Mouse (Mus musculus): ENCODE data around the gene Pcsk4. TPM values are rescaled to one million over a fixed set of nuclear protein-coding genes. Genes with fewer than 3 reads are reported as not detected.
A peak's percentile ranks its signal among the peaks of the same experiment; 100 is the strongest.

Gene Pcsk4
- total and polyA plus RNA-seq, 3 experiments = 0.46 to 1.1 TPM; not detected in 1

GRCm38 (mm10) chr10:80371411-80371966 lies 42.2 kb upstream of the Pcsk4 start (continued):
- no peak for TF ChIP-seq UBTF (IDR thresholded peaks at IDR 0.05; ENCODE audit: low read depth, low read length)
- TF ChIP-seq PAX5 (IDR thresholded peaks at IDR 0.05; ENCODE audit: low read length) = no peak
- TF ChIP-seq HCFC1 (IDR thresholded peaks at IDR 0.05; ENCODE audit: low read depth, low read length) = no peak
- TF ChIP-seq ELF1 (IDR thresholded peaks at IDR 0.05; ENCODE audit: low read depth, low read length) = no peak
- no peak for TF ChIP-seq POLR2AphosphoS2 (IDR thresholded peaks at IDR 0.05; ENCODE audit: low read depth, low read length)
- TF ChIP-seq BHLHE40 (IDR thresholded peaks at IDR 0.05; ENCODE audit: low read depth, low read length) = peak; percentile 93
- no peak for TF ChIP-seq JUN (IDR thresholded peaks at IDR 0.05; ENCODE audit: insufficient read depth, low read depth, low read length)
- no peak for TF ChIP-seq E2F4 (IDR thresholded peaks at IDR 0.05; ENCODE audit: insufficient replicate concordance, low read depth, low read length)
- TF ChIP-seq CHD2 (IDR thresholded peaks at IDR 0.05; ENCODE audit: low read length) = peak; percentile 98

- no peak overlapping the region for H3K4me2 ChIP-seq (ENCODE audit: insufficient read depth, low read depth, poor library complexity, severe bottlenecking)
- dilution Hi-C loops (cut with MboI; ENCODE audit: extremely low pct_ligation_motif_present, extremely low pct_unique_long_range_greater_than_20kb, low sequenced_read_pairs) = no loop called here
- H3K4me3 ChIP-seq (replicated peaks in 1 of 3; ENCODE audit: low read depth in 2 of 3, low read length in 2 of 3, poor library complexity in 1 of 3) = no peak overlapping the region
- peaks cover 6 to 15% of the 10 kb centered on the region in 2 experiments for H3K4me1 ChIP-seq (ENCODE audit: control insufficient read depth in 1 of 2, insufficient read depth in 2 of 2)
- in situ Hi-C loops (cut with MboI; ENCODE audit: low pct_ligation_motif_present, low pct_unique_long_range_greater_than_20kb, low sequenced_read_pairs) = loop anchor here (5.0 kb wide), 1 partner anchor 137 kb away; no protein-coding TSS in a partner anchor
- H3K27me3 ChIP-seq (replicated peaks) = peaks cover 39% of the 10 kb centered on the region
- H3K9me3 ChIP-seq (replicated peaks; ENCODE audit: low read length) = peaks cover 9% of the 10 kb centered on the region
- DNase-seq (ENCODE audit: extremely low read depth) = no peak
- no peaks in the 10 kb centered on the region for H3K36me3 ChIP-seq (replicated peaks in 1 of 2; ENCODE audit: control insufficient read depth in 1 of 2, insufficient read depth in 1 of 2, low read length in 1 of 2)
- no peak overlapping the region for H3K9ac ChIP-seq (ENCODE audit: insufficient read depth, low read depth)
- TF ChIP-seq CTCF (conservative IDR thresholded peaks at IDR 0.05 in 1 of 2, IDR thresholded peaks at IDR 0.05 in 1 of 2; ENCODE audit: low read depth in 2 of 2, low read length in 2 of 2) (peak; percentile 41 to 56; a peak in 3 of 4 replicates), CHD2 (IDR thresholded peaks at IDR 0.05; ENCODE audit: low read length) (no peak), MAX (IDR thresholded peaks at IDR 0.05; ENCODE audit: low read length) (no peak), RAD21 (IDR thresholded peaks at IDR 0.05; ENCODE audit: low read depth, low read length) (peak; percentile 33), SMC3 (IDR thresholded peaks at IDR 0.05; ENCODE audit: low read depth, low read length) (peak; percentile 39)
- H3K27ac ChIP-seq (ENCODE audit: insufficient read depth, low read depth) = no peak overlapping the region
- no peaks in the 10 kb centered on the region for H3K79me2 ChIP-seq (replicated peaks; ENCODE audit: control insufficient read depth, extremely low read depth, insufficient read depth, poor library complexity, severe bottlenecking)
These were observed 40.9 kb upstream of the Pcsk4 start for GRCm38 (mm10) chr10:80369995-80370747.

- dilution Hi-C loops (cut with MboI; ENCODE audit: extremely low pct_ligation_motif_present, extremely low pct_unique_long_range_greater_than_20kb, low sequenced_read_pairs) = no loop called here
- no peak for DNase-seq (ENCODE audit: extremely low read depth)
- H3K36me3 ChIP-seq (replicated peaks in 1 of 2; ENCODE audit: control insufficient read depth in 1 of 2, insufficient read depth in 1 of 2, low read length in 1 of 2) = no peaks in the 10 kb centered on the region
- H3K79me2 ChIP-seq (replicated peaks; ENCODE audit: control insufficient read depth, extremely low read depth, insufficient read depth, poor library complexity, severe bottlenecking) = no peaks in the 10 kb centered on the region
- H3K9me3 ChIP-seq (replicated peaks; ENCODE audit: low read length) = peaks cover 7% of the 10 kb centered on the region
- no peak overlapping the region for H3K27ac ChIP-seq (ENCODE audit: insufficient read depth, low read depth)
- no peak overlapping the region for H3K4me3 ChIP-seq (replicated peaks in 1 of 3; ENCODE audit: low read depth in 2 of 3, low read length in 2 of 3, poor library complexity in 1 of 3)
- H3K9ac ChIP-seq (ENCODE audit: insufficient read depth, low read depth) = no peak overlapping the region
- TF ChIP-seq IRF4 (IDR thresholded peaks at IDR 0.05; ENCODE audit: low read depth, low read length) (no peak), MXI1 (IDR thresholded peaks at IDR 0.05; ENCODE audit: low read depth, low read length) (no peak), POLR2A (IDR thresholded peaks at IDR 0.05; ENCODE audit: low read depth, low read length) (no peak), TCF12 (IDR thresholded peaks at IDR 0.05; ENCODE audit: low read depth, low read length) (no peak), MAFK (IDR thresholded peaks at IDR 0.05; ENCODE audit: insufficient replicate concordance, low read length) (no peak), RAD21 (IDR thresholded peaks at IDR 0.05; ENCODE audit: low read depth, low read length) (no peak), ZC3H11A (IDR thresholded peaks at IDR 0.05; ENCODE audit: low read depth, low read length) (no peak), POLR2AphosphoS2 (IDR thresholded peaks at IDR 0.05; ENCODE audit: low read depth, low read length) (no peak), JUND (conservative IDR thresholded peaks at IDR 0.05; ENCODE audit: low read depth, low read length) (no peak), SMC3 (IDR thresholded peaks at IDR 0.05; ENCODE audit: low read depth, low read length) (no peak), JUN (IDR thresholded peaks at IDR 0.05; ENCODE audit: insufficient read depth, low read depth, low read length) (no peak), ZKSCAN1 (IDR thresholded peaks at IDR 0.05; ENCODE audit: borderline replicate concordance, low read depth, low read length) (no peak), ZNF384 (IDR thresholded peaks at IDR 0.05; ENCODE audit: low read depth, low read length) (no peak), NELFE (IDR thresholded peaks at IDR 0.05; ENCODE audit: low read depth, low read length) (no peak), EP300 (IDR thresholded peaks at IDR 0.05; ENCODE audit: low read length) (no peak), MEF2A (IDR thresholded peaks at IDR 0.05; ENCODE audit: borderline replicate concordance, low read depth, low read length) (no peak), RCOR1 (conservative IDR thresholded peaks at IDR 0.05; ENCODE audit: low read depth, low read length) (no peak), ETS1 (conservative IDR thresholded peaks at IDR 0.05; ENCODE audit: low read depth, low read length) (no peak), USF1 (IDR thresholded peaks at IDR 0.05; ENCODE audit: low read depth, low read length) (no peak)
- peaks cover 56% of the 10 kb centered on the region for H3K27me3 ChIP-seq (replicated peaks)
- H3K4me1 ChIP-seq (ENCODE audit: control insufficient read depth in 1 of 2, insufficient read depth in 2 of 2) = peaks cover 6 to 15% of the 10 kb centered on the region in 2 experiments
- no peak overlapping the region for H3K4me2 ChIP-seq (ENCODE audit: insufficient read depth, low read depth, poor library complexity, severe bottlenecking)
- in situ Hi-C loops (cut with MboI; ENCODE audit: low pct_ligation_motif_present, low pct_unique_long_range_greater_than_20kb, low sequenced_read_pairs) = no loop called here
These were observed 39.1 kb upstream of the Pcsk4 start for GRCm38 (mm10) chr10:80368392-80368791.
